Mouse (Mus musculus) bone marrow macrophage, adult 2 months (primary cell): ENCODE data around the gene C7.

Experiments
- CTCF ChIP-seq: IDR thresholded peaks from 2 replicates; pipeline ENCODE4 v1.5.1; 2012; ENCODE audit warnings: low read depth, mild to moderate bottlenecking, low read length, moderate library complexity
- POLR2A ChIP-seq: IDR thresholded peaks from 2 replicates; pipeline ENCODE4 v1.6.1; 2012; ENCODE audit warnings: mild to moderate bottlenecking, low read depth, low read length, borderline replicate concordance

GRCm38 (mm10) chr15:5102312-5102711 lies 38.8 kb upstream of the C7 start:
- no peak for TF ChIP-seq POLR2A
- no peak for TF ChIP-seq CTCF
